Mouse (Mus musculus): ENCODE results near the gene AU021092. TPM values are rescaled to one million over a fixed set of nuclear protein-coding genes. Genes with fewer than 3 reads are reported as not detected.

The AU021092 gene
- 4.4 and 4.5 TPM in 2 replicates for polyA plus RNA-seq (2014; fragmentation: Nextera tagmentation; extraction: Ambion mirVana)

GRCm38 (mm10) chr16:5222140-5222539, at the start of gene AU021092:
TSS of gene AU021092 (minus strand) at chr16:5222299.
- Histone ChIP-seq H3K4me3 (ENCODE audit: low read depth, low read length) (no peak within 1 kb of the TSS), H3K9me3 (ENCODE audit: control insufficient read depth, low read length) (no peaks in the 10 kb centered on the region), H3K36me3 (ENCODE audit: control insufficient read depth, insufficient read depth, low read length) (no peaks in the 10 kb centered on the region), H3K27me3 (ENCODE audit: control insufficient read depth, insufficient read depth, low read length) (no peaks in the 10 kb centered on the region), H3K9ac (ENCODE audit: low read length) (no peak within 1 kb of the TSS), H3K4me2 (ENCODE audit: low read depth, low read length, severe bottlenecking) (no peak within 1 kb of the TSS), H3K27ac (ENCODE audit: low read depth, low read length) (no peak within 1 kb of the TSS; the same call in 1 of the 2 replicates), H3K4me1 (replicated peaks; ENCODE audit: control insufficient read depth, insufficient read depth, low read length) (no peaks in the 10 kb centered on the region)
- no peak for DNase-seq (ENCODE audit: low spot score)
- 68% methylated on average over 6 of the region's 6 CpGs for WGBS
- ATAC-seq (replicated peaks; ENCODE audit: low FRiP score), result no peak

- H3K9ac ChIP-seq (ENCODE audit: low read length), result no peak overlapping the region
- no peaks in the 10 kb centered on the region for H3K4me1 ChIP-seq (replicated peaks; ENCODE audit: control insufficient read depth, insufficient read depth, low read length)
- ATAC-seq (replicated peaks; ENCODE audit: low FRiP score), result no peak
- WGBS, result 81% methylated on average over 4 of the region's 4 CpGs
- H3K36me3 ChIP-seq (ENCODE audit: control insufficient read depth, insufficient read depth, low read length), result no peaks in the 10 kb centered on the region
- DNase-seq (ENCODE audit: low spot score), result peak; percentile 41
- H3K4me2 ChIP-seq (ENCODE audit: low read depth, low read length, severe bottlenecking), result no peak overlapping the region
- no peaks in the 10 kb centered on the region for H3K9me3 ChIP-seq (ENCODE audit: control insufficient read depth, low read length)
- H3K4me3 ChIP-seq (ENCODE audit: low read depth, low read length), result no peak overlapping the region
- H3K27me3 ChIP-seq (ENCODE audit: control insufficient read depth, insufficient read depth, low read length), result no peaks in the 10 kb centered on the region
- no peak overlapping the region for H3K27ac ChIP-seq (ENCODE audit: low read depth, low read length)
Measured at GRCm38 (mm10) chr16:5271411-5272035, 49.4 kb upstream of the AU021092 start.

- DNase-seq (ENCODE audit: low spot score) (peak; percentile 27), ATAC-seq (replicated peaks; ENCODE audit: low FRiP score) (no peak)
Measured at GRCm38 (mm10) chr16:5263926-5264325, 41.8 kb upstream of the AU021092 start.

GRCm38 (mm10) chr16:5263156-5263555, 41.1 kb upstream of the AU021092 start:
- DNase-seq (ENCODE audit: low spot score) (peak; percentile 49), ATAC-seq (replicated peaks; ENCODE audit: low FRiP score) (no peak)
- Histone ChIP-seq H3K4me2 (ENCODE audit: low read depth, low read length, severe bottlenecking) (no peak overlapping the region), H3K27me3 (ENCODE audit: control insufficient read depth, insufficient read depth, low read length) (no peaks in the 10 kb centered on the region), H3K4me1 (replicated peaks; ENCODE audit: control insufficient read depth, insufficient read depth, low read length) (no peaks in the 10 kb centered on the region), H3K36me3 (ENCODE audit: control insufficient read depth, insufficient read depth, low read length) (no peaks in the 10 kb centered on the region), H3K9me3 (ENCODE audit: control insufficient read depth, low read length) (no peaks in the 10 kb centered on the region), H3K27ac (ENCODE audit: low read depth, low read length) (no peak overlapping the region), H3K9ac (ENCODE audit: low read length) (no peak overlapping the region), H3K4me3 (ENCODE audit: low read depth, low read length) (no peak overlapping the region)
- 77% methylated on average over 8 of the region's 8 CpGs for WGBS

More at GRCm38 (mm10) chr16:5263926-5264325, 41.8 kb upstream of the AU021092 start:
- Histone ChIP-seq H3K36me3 (ENCODE audit: control insufficient read depth, insufficient read depth, low read length) (no peaks in the 10 kb centered on the region), H3K9me3 (ENCODE audit: control insufficient read depth, low read length) (no peaks in the 10 kb centered on the region), H3K4me3 (ENCODE audit: low read depth, low read length) (no peak overlapping the region), H3K4me2 (ENCODE audit: low read depth, low read length, severe bottlenecking) (no peak overlapping the region), H3K4me1 (replicated peaks; ENCODE audit: control insufficient read depth, insufficient read depth, low read length) (no peaks in the 10 kb centered on the region), H3K27ac (ENCODE audit: low read depth, low read length) (no peak overlapping the region), H3K27me3 (ENCODE audit: control insufficient read depth, insufficient read depth, low read length) (no peaks in the 10 kb centered on the region), H3K9ac (ENCODE audit: low read length) (no peak overlapping the region)
- 85% methylated on average over 7 of the region's 7 CpGs for WGBS

- H3K27me3 ChIP-seq (ENCODE audit: control insufficient read depth, insufficient read depth, low read length), result no peaks in the 10 kb centered on the region
- peak; percentile 96 for ATAC-seq (replicated peaks; ENCODE audit: low FRiP score)
- H3K4me3 ChIP-seq (ENCODE audit: low read depth, low read length), result peak within 1 kb of the TSS; percentile 51
- peak within 1 kb of the TSS; percentile 70 for H3K9ac ChIP-seq (ENCODE audit: low read length)
- 0 out of 2 replicates have a peak within 1 kb of the TSS, but pooled peaks have one; percentile 50 for H3K27ac ChIP-seq (ENCODE audit: low read depth, low read length)
- peak within 1 kb of the TSS; percentile 73 for H3K4me2 ChIP-seq (ENCODE audit: low read depth, low read length, severe bottlenecking)
- no peaks in the 10 kb centered on the region for H3K36me3 ChIP-seq (ENCODE audit: control insufficient read depth, insufficient read depth, low read length)
- H3K9me3 ChIP-seq (ENCODE audit: control insufficient read depth, low read length), result no peaks in the 10 kb centered on the region
- peaks cover 5% of the 10 kb centered on the region; the same call in 1 of the 2 replicates for H3K4me1 ChIP-seq (replicated peaks; ENCODE audit: control insufficient read depth, insufficient read depth, low read length)
- peak; percentile 99 for DNase-seq (ENCODE audit: low spot score)
- WGBS, result 2% methylated on average over 57 of the region's 57 CpGs
Measured at GRCm38 (mm10) chr16:5255779-5256496, 33.8 kb upstream of the AU021092 start, which contains the start of gene Eef2kmt. TSS of gene Eef2kmt (minus strand) at chr16:5255983.

- H3K9me3 ChIP-seq (ENCODE audit: control insufficient read depth, low read length), result no peaks in the 10 kb centered on the region
- ATAC-seq (replicated peaks; ENCODE audit: low FRiP score) (peak; percentile 13), DNase-seq (ENCODE audit: low spot score) (no peak)
- H3K27ac ChIP-seq (ENCODE audit: low read depth, low read length), result no peak overlapping the region
- peak overlapping the region; percentile 73 for H3K4me2 ChIP-seq (ENCODE audit: low read depth, low read length, severe bottlenecking)
- H3K36me3 ChIP-seq (ENCODE audit: control insufficient read depth, insufficient read depth, low read length), result no peaks in the 10 kb centered on the region
- peak overlapping the region; percentile 51 for H3K4me3 ChIP-seq (ENCODE audit: low read depth, low read length)
- H3K27me3 ChIP-seq (ENCODE audit: control insufficient read depth, insufficient read depth, low read length), result no peaks in the 10 kb centered on the region
- WGBS, result 3% methylated on average over 27 of the region's 27 CpGs
- peak overlapping the region; percentile 70 for H3K9ac ChIP-seq (ENCODE audit: low read length)
- H3K4me1 ChIP-seq (replicated peaks; ENCODE audit: control insufficient read depth, insufficient read depth, low read length), result peaks cover 5% of the 10 kb centered on the region; the same call in 1 of the 2 replicates
Measured at GRCm38 (mm10) chr16:5255081-5255740, 33.1 kb upstream of the AU021092 start.

- peak overlapping the region; percentile 70 for H3K9ac ChIP-seq (ENCODE audit: low read length)
- peak; percentile 55 for ATAC-seq (replicated peaks; ENCODE audit: low FRiP score)
- peak; percentile 88 for DNase-seq (ENCODE audit: low spot score)
- peak overlapping the region; percentile 51 for H3K4me3 ChIP-seq (ENCODE audit: low read depth, low read length)
- H3K36me3 ChIP-seq (ENCODE audit: control insufficient read depth, insufficient read depth, low read length), result no peaks in the 10 kb centered on the region
- peaks cover 5% of the 10 kb centered on the region; the same call in 1 of the 2 replicates for H3K4me1 ChIP-seq (replicated peaks; ENCODE audit: control insufficient read depth, insufficient read depth, low read length)
- peak overlapping the region; percentile 73 for H3K4me2 ChIP-seq (ENCODE audit: low read depth, low read length, severe bottlenecking)
- 4% methylated on average over 15 of the region's 15 CpGs for WGBS
- no peaks in the 10 kb centered on the region for H3K27me3 ChIP-seq (ENCODE audit: control insufficient read depth, insufficient read depth, low read length)
- no peak overlapping the region for H3K27ac ChIP-seq (ENCODE audit: low read depth, low read length)
- H3K9me3 ChIP-seq (ENCODE audit: control insufficient read depth, low read length), result no peaks in the 10 kb centered on the region
Measured at GRCm38 (mm10) chr16:5254346-5255025, 32.4 kb upstream of the AU021092 start.

- Histone ChIP-seq H3K27ac (ENCODE audit: low read depth, low read length) (no peak overlapping the region), H3K36me3 (ENCODE audit: control insufficient read depth, insufficient read depth, low read length) (no peaks in the 10 kb centered on the region), H3K9ac (ENCODE audit: low read length) (no peak overlapping the region), H3K9me3 (ENCODE audit: control insufficient read depth, low read length) (no peaks in the 10 kb centered on the region), H3K4me3 (ENCODE audit: low read depth, low read length) (no peak overlapping the region), H3K4me2 (ENCODE audit: low read depth, low read length, severe bottlenecking) (no peak overlapping the region), H3K4me1 (replicated peaks; ENCODE audit: control insufficient read depth, insufficient read depth, low read length) (peaks cover 5% of the 10 kb centered on the region; the same call in 1 of the 2 replicates), H3K27me3 (ENCODE audit: control insufficient read depth, insufficient read depth, low read length) (no peaks in the 10 kb centered on the region)
- DNase-seq (ENCODE audit: low spot score), result no peak
- ATAC-seq (replicated peaks; ENCODE audit: low FRiP score), result no peak
- 92% methylated on average over 2 of the region's 2 CpGs for WGBS
Measured at GRCm38 (mm10) chr16:5252260-5252659, 30.2 kb upstream of the AU021092 start.
